Mouse (Mus musculus): ENCODE results near the gene Cdk13. TPM values are rescaled to one million over a fixed set of nuclear protein-coding genes. Genes with fewer than 3 reads are reported as not detected.

The Cdk13 gene
- total RNA-seq, 2 experiments from 2014 or later, result 57.3 to 58.8 TPM

DNA sequence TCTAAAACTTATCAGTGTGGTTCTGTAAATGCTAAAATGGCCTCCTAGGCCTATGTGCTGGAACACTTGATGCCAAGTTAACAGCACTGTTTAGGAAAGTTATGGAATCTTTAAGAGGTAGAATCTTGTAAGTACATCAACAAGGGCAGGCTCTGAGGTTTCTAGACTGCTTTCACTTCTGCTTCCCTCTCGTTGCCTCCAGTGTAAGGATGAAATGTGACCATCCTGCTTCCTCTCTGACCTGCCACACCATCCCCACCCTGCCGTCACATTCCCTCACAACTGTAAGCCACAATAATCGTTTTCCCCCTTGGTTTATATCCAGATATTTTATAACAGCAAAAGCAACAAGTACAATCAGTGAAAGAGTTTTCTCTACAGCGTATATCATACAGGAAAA is 49.9 kb downstream of the Cdk13 start:
- DNase-seq, result no peak

DNA sequence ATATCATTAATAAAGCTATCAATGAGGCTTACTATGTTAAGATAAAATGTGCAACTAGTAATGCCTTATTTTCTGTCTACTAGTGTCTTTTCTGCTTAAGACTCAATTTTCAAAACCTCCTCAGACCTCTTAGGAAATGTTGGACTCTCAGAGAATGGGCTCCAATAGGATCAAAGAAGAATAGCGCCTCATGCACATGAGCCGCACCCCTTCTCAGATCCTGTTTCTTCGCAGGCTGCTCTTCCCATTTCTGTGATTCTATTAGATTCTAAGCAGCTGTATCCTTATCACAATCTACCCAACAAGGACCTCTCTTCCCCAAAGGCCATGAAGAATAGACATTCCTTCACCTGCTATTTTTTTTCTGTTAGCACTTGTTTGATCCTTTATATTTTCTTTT is 76.1 kb downstream of the Cdk13 start:
- DNase-seq, result no peak

DNA sequence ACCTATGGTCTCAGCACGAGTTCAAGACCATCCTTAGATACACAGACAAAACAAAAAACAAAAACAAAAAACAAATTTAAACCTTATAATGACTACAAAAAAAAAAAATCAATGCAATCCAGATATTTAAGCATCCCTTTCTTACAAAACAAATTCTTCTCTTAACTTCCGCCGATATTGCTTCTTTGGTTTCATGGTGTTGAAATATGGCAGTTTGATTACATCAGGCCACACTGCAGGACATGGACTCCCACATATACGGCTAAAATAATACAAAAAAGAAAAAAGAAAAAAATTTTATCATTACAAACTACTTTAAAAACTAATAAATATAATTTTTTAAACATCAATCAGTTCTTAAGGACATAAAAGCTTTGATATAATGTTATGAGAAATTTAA is 77.0 kb downstream of the Cdk13 start:
- no peak for DNase-seq

DNA sequence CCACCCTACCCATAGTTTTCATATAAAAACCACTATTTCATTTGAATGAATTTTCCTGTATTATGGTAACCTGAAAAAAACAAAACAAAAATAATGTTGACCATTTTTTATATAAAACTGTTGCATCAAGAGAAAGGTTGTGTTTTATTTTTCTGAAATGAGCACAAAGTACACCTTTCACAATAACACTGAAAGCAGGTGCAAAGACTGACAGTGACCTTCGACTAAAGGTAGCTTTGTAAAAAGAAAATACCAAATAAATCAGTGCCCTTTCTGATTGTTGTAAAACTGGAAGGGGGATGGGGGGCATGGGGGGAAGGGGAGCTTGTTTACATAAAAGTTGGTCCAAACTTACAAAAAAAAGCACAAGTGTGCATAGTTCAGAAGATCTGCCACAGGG is 87.5 kb downstream of the Cdk13 start:
- no peak for DNase-seq

DNA sequence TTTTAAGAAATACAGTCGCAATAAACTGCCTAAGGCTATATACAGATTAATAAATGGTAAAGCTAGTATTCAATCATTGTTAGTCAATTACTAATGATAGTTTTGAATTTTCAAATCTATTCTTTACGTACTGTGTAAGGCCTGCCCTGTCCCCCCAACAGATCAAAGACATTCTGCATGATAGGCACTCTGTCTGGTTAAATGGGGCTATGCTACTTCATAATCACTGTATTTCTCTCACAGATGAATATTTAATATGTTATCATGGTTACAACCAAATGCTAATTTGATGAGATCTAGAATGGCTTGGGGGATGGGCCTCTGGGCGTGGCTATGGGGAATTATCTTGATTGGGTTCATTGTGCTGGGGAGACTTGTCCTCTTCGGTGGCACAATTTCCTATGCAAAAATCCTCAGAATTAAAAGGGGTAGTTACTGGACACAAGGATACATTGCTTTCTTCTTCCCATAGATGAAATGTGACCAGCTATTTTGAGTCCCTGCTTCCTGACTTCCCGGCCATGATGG is 96.0 kb downstream of the Cdk13 start:
- no peak for DNase-seq

DNA sequence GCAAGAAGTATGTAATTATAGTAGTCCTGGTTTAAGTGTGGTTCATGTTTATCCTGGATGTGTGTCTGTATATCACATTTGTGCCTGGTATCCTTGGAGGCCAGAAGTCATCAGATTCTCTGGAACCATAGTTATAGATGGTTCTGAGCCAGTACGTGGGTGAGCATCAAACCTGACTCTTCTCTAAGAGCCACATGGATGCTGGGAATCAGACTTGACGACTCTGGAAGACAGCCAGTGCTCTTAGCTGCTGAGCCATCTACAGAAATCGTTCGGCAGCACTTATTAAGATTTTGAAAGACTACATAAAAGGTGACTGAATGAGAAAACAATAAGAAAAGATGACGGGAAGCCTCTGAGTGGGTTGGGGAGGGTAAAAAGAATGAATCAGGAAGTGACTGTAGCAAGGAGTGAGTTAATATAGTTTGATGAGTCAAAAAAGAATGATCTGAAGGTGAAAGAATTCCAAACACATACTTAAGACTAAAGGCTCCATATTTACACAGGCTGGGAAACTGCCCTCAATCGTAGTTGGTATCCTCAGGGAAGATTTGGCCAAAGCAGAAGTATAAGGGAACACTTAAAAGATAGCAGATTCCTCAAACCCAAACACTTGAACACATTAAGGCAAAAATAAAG is 99.6 kb downstream of the Cdk13 start:
- no peak for DNase-seq

DNA sequence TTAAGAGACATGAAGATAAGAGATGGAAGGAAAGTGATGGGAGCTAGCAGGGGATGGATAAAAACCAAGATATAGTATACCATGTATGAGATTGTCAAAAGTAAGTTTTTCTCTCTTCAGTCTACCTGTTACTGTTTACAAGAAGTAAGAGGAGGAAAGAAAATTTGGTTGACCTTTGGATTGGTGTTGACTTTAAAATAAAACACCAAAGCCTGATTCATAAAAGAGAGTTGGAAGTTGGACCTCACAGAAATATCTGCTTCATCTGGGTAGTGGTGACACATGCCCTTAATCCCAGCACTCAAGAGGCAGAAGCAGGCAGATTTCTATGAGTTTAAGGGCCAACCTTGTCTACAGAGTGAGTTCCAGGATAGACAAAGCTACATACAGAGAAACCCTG is 102.6 kb downstream of the Cdk13 start:
- DNase-seq, result no peak

DNA sequence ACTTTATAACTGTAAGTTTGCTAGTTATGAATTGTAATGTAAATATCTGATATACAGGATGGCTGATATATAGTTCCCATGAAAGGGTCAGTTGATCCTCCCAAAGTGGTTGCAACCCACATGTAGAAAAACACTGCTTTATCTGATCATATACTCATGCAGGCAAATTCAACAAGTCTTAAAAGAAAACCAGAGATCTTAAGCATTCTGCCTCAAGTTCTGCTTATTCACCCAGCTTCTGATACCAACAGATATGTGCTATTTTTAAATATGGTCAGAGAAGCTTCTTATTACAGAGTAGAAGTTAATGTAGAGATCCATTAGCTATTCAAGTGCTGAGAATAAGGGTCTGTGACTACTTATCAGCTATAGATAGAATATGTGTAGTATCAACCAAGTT is 103.6 kb downstream of the Cdk13 start:
- no peak for DNase-seq

DNA sequence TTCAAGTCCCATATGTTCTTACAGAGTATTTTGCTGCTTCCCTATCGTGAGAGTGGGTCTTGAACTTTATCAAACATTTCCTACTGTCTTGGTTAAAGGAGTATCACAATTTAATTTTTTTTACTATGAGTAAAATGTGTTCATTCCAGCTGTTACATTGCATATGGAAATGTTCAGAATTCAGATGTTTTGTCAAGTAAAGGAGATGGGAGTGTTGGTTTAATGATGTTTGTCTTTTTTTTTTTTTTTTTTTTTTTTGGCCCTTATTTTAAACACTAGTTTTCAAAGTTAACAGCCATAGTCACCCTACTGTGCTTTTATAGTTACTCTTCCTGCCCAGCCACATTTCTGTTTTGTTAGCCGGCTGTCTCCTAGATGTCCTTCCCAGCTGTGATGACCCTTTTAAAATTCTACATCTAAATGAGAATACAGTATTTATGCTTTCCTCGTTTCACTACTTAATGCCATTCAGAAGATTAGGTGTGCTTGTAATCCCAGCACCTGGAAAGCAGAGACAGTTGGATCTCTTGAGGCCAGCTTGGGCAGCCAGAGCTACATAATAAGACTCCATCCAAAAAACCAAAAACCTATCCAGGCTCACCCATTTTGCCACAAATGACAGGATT is 104.7 kb downstream of the Cdk13 start:
- DNase-seq, result no peak

DNA sequence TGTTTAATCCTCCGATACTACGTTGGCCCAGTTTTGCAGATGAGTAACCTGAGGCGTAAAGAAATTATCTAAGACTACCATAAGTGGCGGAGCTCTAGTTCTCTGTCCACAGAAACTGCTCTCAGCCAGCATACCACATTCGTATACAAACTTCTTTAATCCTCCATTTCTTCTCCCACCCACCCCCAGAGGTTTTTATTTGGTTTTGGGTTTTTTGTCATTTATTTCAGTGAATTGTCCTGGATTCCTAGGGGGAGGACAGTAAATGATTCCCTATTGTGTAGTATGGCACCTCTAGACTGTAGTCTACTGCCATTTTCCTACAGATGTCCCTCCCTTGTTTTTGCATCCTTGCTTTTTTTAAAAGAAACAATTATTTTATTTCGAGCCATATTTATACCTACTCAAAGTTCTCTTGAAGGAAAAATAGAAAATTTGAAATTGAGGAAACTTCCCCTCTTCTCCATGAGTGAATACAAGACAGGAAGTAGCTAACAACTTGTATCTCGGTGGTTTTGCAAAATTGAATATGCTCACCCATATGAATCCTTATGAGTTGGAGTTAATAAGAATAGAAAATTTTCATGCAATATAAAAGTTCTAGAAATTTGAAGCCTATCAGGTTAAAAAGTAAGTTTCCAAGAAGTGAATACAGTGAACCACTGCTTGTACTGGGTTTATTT is 108.9 kb downstream of the Cdk13 start:
- DNase-seq, result no peak

DNA sequence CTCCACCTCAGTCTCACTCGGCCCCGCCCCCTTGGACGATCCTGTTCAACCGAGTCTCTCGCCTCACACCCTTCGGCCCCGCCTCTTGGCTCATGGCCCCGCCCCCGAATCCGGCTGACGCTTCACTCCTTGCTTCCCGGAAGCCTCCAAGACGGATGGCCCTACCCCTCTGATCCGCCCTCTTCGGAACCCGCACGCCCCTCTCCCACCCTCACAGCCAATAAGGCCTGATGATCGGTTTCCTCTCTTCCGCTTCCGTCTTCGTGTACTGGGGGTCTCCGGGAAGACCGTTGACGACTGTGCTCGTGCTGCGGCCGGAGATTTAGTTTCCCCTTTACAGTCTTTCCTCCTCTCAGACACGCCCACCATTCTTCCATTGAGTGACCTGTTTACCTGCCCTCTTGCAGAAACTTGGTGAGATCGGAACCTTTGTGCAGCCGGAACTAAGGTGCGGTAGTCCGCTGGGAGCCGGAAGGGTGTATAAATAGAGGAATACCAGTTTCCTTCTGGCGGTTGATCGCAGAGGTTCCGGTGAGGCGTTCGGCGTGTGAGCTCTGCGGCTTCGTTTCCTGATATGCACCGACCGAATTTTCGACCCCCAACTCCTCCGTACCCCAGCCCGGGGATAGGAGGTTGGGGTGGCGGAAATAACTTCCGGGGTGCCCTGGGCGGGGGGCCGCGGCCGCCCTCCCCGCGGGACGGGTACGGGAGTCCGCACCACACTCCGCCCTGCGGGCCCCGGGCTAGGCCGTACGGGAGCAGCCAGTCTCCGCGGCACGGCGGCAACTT is 109.8 kb downstream of the Cdk13 start, which contains the start of the genes Mplkip and Sugct:
TSS of gene Mplkip (plus strand) at position 282 of the 789 bp plus-strand sequence.
TSS of gene Sugct (minus strand) at position 643 of the 789 bp plus-strand sequence.
- DNase-seq, result peak; percentile 100

DNA sequence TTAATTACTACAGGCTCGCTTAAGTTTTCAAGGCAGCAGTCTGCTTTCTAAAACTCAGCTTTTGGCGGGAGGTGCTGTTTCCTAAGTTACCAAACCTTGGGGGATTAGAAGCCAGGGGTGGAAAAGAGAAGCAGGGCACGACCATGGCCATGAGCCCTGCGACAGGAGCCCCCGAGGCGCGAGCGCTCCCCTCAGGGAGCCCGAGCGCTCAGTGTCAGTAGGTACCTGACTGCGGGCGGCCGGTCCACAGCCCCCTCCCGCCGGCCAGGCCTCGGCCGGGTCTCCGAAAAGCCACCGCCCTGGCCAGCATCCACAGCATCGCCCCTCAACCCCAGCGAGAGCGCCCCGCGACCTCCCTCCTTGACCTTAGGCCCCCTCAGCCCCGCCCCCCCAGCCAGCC is 110.5 kb downstream of the Cdk13 start:
- DNase-seq, result peak in 1 of 2 experiments; percentile 58

DNA sequence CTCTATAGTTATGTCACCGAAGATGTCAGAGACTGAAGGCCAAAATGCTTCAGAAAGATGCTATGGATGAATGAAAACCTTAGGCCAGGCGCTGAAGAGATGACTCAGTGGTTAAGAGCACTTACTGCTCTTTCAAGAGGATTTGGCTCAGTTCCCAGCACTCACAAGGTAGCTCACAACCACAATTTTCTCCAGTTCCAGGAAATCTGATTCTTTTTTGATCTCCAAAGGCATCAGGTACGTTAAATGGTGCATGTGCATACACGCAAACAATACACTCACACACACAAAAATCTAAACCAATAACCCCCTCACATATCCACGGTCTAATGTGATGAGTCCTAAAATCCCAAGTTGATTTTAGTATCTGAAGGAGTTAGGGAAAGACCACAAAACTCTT is 111.1 kb downstream of the Cdk13 start:
- DNase-seq, result no peak

DNA sequence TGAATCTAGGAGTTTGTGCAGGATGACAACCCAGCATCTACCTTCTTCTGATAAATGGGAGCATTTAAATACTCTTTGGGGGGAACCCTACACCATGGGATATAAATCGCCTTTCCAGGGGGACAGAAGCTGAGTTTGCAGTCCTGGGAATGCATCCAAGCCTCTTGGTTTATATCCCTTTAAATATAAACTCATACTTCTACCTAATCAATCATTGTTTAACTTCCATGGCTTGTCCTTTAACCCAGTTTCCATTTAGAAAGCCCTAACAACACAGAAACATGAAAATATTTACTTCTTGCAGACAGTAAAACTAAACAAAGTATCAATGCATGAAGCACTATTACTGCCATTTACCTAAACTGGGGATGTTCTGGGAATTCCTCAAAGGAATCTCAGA is 113.5 kb downstream of the Cdk13 start:
- DNase-seq, result no peak

DNA sequence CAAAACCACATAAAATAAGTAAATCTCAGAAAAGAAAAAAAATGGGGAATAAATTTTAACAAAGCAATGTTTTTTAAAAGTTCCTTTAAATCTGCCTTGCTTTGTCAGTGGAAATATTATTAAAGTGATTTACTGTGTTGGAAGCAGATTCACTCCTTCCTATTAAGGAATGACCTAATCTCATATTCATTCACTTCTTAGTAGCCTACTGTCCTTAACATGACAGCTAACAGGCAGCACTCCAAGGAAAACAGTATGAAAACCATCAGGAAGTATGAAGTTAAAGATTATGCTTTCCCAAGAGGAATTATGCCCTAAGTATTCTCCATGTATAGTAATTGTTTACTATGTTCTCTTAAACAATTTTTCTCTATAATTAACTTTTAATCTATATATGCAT is 114.2 kb downstream of the Cdk13 start:
- no peak for DNase-seq

DNA sequence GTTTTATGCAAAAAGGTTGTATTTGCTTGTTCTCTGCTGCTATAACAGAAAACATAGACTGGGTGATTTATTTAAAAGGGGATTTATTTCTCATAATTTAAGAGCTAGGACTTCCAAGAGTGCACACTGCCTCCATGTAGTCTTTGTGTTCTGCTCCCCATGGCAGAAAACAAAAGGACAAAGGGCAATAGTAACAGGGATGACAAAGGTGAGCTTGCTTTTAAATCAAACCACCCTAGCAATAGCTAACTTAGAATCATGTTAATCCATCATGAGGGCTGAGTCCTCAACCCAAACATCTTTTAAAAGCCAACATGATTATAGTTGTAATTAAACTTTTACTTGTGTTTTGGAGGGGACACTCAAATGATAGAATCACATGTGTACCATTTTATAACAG is 115.4 kb downstream of the Cdk13 start:
- no peak for DNase-seq

DNA sequence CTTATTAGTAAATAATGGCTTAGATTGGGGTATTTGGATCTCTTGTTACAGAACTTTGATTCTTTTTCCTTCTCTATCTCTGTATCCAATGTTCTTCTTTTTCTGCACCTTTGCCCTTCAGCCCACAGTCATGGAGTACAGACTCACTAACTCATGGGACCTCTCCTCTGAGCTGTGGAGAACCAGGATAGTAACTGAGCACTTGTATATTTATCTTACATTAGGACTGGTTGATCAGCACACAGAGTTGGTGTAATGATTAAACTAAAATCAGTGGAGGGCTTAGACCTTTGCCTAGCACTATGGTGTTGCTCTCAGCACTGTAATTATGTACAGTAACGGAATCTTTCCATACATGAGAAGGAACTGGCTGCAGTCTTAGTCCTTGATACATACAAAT is 133.8 kb downstream of the Cdk13 start:
- DNase-seq, result no peak

DNA sequence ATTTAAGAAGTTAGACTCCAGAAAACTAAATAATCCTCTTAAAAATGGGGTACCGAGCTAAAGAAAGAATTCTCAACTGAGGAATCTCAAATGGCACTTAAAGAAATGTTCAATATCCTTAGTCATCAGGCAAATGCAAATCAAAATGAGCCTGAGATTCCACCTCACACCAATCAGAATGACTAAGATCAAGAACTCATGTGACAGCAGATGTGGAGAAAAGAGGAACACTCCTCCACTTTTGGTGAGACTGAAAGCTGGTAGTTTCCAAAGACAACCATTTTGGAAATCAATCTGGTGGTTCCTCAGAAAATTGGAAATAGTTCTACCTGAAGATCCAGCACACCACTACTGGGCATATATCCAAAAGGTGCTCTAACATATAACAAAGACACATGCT is 137.5 kb downstream of the Cdk13 start:
- DNase-seq, result no peak
